Mouse (Mus musculus): ENCODE results near the gene Sdcbp2. TPM values are rescaled to one million over a fixed set of nuclear protein-coding genes. Genes with fewer than 3 reads are reported as not detected.

Sdcbp2 gene
- 0.17 and 0.38 TPM in 2 replicates for polyA plus RNA-seq (2012; ENCODE audit: low replicate concordance)

DNA sequence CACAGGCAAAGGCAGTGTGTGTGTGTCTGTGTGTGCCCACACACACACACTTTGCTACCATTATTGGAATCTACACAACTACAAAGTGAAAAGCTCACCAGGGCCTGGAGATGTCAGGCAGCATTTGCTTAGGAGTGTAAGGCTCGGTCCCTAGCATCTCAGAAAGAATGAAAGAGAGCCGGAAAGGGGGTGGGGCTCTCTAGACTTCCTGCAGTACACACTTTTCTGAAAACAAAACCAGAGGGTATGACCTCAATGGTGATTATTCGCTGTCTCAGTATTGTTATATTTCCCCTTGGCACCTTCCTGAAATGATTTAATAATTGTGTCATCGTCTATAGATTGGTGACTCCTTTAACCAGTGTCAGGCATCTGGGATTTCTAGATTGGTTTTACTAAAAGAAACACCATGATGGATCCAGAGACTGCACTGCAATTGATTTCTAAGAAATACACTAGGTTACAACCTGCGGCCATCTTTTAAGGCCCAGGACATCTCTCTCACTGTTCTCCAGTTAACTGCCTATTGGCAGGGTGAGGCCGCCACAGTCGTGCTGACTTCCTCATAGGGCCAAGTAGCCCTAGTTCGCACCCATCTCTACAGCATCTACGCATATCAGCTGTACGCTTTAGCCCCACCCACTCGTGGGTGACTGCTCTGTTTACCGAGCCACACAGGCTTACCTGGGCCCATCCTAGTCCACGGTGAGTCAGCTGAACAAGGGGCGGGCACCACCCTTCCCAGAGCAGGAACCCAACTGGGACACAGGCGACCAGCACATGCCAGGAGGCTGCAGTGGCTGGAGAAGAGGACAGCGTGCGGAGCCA, at the start of gene Sdcbp2:
Gene Sdcbp2, plus strand, starts transcription at position 750 of the 828 bp plus-strand sequence.

DNA sequence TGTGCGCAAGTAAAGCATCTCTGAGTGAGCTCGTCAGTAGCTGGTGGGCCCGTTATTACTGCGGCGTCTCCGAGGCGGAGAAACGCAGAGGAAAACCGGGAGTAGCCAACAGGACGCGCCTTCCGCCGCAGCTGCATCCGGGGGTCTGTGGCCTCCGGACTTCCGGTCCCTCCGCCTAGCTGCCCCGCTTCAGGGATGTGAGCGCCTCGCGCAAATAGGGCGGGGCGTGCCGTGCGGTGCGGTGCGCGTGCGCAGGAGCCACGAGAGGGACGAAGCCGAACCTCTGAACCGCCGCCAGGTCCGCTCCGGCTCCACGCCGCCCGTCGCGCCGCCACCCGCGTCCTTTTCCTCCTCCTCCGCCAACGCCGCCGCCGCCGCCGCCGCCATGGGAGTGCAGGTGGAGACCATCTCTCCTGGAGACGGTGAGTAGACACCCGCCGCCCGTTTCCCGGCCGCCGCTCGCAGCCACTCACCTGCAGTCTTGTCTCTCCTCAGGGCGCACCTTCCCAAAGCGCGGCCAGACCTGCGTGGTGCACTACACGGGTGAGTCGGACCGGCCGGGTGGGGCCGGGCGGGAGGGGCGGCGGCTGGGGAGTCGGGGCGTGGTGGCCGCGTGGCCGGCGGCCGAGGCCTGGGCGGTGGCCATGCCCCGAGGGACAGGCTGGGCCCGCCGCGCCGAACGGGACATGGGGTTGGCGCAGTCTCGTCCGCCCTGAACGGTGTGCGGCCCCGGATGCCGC, 29.9 kb upstream of the Sdcbp2 start, which contains the start of gene Fkbp1a:
Gene Fkbp1a, plus strand, starts transcription at position 161 of the 740 bp plus-strand sequence.

DNA sequence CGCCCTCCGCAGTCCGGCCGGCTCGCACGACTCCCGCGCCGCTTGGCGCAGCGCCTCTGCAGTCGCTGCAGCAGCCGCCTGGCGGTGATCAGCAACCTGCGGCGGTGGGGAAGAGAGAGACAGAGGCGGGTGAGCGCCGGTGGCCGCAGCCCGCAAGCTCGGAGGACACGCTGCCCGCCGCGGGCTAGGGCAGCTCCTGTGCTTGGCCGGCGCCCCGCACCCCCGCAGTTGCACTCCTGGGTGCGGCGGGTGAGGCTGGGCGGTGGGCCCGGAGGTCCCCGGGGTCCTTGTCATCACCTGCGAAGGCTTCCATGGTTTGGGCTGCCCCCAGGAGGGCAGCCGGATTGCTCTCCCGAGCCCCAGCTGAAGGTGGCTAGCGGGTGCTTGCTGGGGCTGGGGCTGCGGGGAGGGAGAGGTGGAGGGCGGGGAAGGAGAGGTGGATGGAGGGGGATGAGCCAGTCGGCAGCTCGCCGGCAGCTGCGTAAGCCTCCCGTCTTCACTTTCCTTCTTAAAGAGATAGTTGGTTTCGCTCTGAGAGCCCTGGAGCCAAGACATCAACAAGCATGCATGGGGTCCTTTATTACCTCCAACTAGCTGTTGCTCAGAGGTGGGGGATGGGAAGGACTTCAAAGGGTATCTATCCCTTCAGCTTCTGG, 59.9 kb downstream of the Sdcbp2 start, which contains the start of gene Snph:
Gene Snph, minus strand, starts transcription at position 435 of the 656 bp plus-strand sequence.

Other genes starting within 250 kb of the Sdcbp2 start
- not detected in 2 replicates for gene 4921509C19Rik, start 96.5 kb upstream of the Sdcbp2 start, polyA plus RNA-seq (2012; ENCODE audit: low replicate concordance)
- 45.7 and 64.1 TPM in 2 replicates for gene Nsfl1c, start 78.4 kb upstream of the Sdcbp2 start, polyA plus RNA-seq (2012; ENCODE audit: low replicate concordance)
- 63.7 and 84.8 TPM in 2 replicates for gene Fkbp1a, start 30.1 kb upstream of the Sdcbp2 start, polyA plus RNA-seq (2012; ENCODE audit: low replicate concordance)
- not detected in 2 replicates for gene Snph, start 60.0 kb downstream of the Sdcbp2 start, polyA plus RNA-seq (2012; ENCODE audit: low replicate concordance)
- gene Rad21l, start 95.9 kb downstream of the Sdcbp2 start, polyA plus RNA-seq (2012; ENCODE audit: low replicate concordance), result not detected in 2 replicates
- gene Tmem74b, start 129.4 kb downstream of the Sdcbp2 start, polyA plus RNA-seq (2012; ENCODE audit: low replicate concordance), result not detected in 2 replicates
- gene Psmf1, start 171.6 kb downstream of the Sdcbp2 start, polyA plus RNA-seq (2012; ENCODE audit: low replicate concordance), result 8.4 and 116 TPM in 2 replicates

All from leukemia stem cell, adult 10-12 weeks (primary cell).